Mouse (Mus musculus) c-Kit-positive CD71-negative TER-119-negative erythroid progenitor cells, embryonic 14.5 days (primary cell): Measurements from ENCODE around the gene Rhbg.

Source experiments
- DNase-seq: peaks from one replicate; pipeline ENCODE4 v3.0.0-alpha.2; 2013; ENCODE audit warnings: low read depth

Gene Rhbg

DNA sequence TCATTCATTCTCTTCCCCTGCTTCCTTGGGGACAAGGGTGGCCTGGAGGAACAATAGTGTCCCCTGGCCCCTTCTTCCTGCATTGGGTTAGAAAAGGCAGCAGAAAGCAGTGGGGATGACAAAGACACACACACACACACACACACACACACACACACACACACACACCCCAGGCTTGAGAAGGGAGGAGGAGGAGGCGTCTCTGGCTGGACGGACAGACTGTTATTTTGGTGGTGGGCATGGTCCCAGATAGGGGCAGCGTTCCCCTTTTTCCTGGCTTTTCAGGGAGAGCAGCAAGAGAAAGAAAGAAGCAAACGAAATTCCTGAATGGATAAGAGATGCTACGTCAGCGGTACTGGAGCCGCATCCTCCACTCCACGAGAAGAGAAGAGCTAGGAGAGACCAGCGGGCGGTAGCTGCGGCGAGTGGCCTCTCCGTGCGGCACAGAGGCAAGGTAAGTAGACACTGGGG is 47.6 kb downstream of the Rhbg start:
- no peak for DNase-seq

DNA sequence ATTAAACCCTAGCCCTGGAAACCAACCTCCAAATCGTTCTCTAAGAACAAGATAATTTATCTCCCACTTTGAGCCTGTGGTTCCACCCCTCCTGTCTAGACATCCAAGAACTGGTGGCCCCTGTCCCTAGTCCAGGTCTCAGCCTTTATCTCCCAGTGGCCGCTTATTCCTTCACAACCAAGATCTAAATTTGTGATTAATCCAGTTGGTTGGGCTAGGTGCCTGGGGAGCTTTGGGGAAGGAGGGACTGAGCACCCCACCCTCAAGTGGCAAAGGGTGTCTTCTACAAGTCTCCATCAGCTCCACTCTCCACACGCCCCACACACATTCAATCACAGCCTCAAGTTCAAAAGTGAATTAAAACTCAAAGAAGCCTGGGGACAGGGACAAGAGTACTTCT is 48.0 kb downstream of the Rhbg start:
- DNase-seq: no peak

DNA sequence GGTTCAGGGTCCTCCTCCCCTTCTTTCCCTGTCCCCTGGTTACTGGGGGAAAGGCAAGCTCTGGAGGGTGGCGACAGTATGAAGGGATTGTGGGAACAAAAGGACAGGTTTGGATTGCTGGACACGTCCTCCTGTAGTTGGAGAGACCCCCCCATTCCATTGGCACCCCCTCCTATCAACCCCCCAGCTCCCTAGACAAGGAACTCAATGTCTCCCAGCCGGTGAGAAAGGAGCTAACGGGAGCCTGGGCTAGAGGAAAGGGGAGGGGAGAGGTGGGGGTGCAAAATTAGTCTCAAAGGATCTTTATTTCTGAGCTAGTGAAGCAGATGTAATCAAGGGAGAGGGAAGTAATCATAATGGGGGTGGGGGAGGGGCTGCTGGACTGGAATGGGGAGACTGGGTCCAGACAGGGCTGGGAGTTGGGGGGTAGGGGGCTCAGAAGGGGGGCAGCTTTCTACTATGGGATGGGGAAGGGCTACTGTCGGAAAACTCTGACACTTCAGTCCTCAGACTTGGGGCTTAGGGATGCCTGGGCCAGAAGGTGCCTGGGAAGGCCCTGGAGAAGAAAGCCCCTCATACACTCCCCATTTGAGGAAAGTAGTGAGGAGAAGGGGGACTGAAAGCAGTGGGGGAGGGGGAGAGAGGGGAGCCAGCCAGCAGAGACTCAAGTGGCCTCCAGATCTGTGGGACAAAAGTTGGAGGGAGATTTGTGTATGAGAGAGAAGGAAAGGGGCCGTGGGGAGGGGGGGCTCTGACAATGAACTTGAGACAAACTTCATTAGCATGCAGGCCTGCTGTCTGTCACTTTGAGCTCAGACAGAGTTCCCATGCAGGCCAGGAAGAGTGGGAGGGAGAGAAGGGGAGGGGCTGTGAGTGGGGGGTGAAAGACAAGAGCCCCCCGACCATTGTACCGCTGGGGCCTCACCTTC is 48.7 kb downstream of the Rhbg start:
- no peak for DNase-seq

DNA sequence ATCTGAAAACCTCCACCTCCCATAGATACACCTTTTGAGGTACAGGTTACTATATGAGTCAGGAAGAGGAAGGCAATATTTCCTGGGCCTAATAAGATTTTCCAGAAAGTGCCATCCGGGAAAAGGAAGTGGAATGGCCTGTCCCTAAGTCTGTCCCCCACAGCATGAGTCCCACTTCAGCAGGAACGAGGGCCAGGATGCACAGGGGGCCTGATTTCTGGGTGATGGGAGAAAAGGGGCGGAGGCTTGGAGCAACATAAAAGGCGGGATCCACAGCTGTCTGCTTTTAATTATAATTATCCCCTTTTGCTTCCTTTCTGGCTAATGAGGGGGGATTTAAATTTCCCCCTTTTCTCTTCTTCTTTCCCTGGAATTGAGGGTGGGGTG is 49.3 kb downstream of the Rhbg start:
- no peak for DNase-seq

DNA sequence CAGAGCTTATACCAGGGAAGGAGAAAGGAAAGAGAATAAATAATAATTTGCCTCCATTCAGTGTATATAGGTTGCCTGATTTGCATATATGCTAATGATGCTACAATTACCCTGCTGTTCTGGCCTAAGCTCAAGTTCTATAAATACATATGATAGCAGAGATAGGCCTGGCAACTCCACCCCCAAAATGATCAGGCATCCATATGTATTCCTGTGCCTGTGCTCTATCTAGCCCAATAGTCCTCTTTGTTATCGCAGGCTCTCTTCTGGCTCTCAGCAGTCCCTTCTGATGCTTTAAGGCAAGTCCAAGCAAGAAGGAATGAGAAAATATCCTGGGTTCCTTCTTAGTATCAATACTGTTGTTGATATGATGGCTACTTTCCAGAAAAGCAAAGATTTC is 49.8 kb downstream of the Rhbg start:
- no peak for DNase-seq

DNA sequence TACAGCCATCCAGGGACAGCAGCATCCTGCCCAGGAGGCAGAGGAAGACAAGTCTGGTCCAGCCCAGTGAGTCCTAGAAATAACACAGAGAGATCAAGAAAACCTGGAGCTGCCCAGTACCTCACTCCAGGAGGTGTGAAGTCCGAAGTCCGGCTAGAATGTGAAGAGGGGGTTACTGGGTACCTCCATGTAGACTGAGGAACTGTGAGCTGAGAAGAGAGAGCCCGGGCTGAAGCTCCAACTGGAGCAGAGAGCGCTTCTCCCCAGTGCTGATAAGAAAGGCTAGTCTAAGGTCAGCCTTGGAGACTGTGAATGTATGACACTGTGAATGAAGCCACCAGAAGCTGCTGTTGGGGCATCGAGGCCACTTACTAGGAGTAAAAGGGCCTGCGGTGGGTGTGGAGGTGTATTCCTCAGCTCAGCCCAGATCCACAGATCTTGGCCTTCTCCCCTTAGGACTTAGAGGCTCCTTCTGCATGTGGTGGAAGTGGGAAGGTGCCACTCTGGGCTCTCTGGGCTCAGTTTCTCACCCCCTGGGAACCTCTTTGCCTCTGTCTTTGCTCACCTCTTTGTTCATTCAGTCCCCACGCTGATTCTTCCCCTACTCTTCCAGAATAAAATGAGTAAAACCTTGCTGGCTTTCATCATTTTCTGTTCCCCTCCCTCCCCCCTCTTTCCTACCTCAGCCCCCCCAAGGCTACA is 50.4 kb downstream of the Rhbg start:
- no peak for DNase-seq

DNA sequence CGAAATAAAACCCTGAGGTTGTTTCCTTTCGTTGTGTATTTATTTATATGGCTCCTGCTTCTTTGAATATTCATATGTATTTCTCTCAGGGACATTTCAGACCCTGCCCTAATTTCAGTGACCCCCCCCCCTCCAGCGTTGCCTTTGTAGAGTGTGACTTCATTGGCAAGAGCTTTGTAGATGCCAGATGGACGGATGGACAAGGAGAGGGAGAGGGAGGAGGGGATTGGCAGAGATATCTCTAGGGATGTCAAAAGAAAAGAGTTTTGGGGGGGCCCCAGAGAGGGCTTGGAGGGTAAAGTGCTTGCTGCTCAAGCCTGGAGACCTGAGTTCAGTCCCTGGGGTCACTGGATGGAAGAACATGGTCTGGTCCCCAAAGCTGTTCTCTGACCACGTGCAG is 51.1 kb downstream of the Rhbg start:
- no peak for DNase-seq

DNA sequence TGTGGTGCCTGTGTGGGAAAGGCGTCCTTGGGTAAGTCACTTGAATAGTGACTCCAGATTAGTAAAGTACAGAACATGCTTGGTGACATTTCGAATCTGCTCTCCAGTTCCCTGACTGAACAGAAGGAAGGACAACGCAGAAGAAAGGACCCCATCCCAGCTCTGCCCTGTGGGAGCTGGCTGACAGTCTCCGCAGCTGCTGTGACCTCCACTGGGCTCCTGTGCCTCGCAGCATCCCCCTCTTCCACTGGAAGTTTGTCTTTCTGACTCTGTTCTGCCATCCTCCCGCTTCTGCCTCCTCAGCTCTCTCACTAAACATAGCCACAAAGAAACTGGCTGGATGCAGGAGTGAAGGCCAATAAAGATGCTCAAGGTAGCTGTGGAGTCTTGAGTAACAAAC is 51.5 kb downstream of the Rhbg start:
- DNase-seq: no peak

DNA sequence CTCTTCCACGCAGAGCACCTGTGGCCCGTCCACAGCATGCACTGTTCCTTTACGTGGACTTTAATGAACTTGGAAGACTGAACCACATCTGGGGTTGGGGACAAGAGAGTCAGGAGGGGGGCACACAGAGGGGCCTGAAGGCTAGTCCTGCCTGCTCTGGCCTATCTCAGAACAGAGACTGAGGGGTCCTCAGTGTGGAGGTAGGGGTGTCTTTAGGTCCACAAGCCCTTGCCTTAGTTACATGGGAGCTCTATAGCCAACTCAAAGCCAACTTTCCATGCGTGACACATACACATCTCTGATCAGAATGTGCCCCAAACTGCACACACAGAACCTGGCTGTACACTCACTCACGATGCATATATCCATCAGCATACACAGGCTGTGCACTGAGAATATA is 52.9 kb downstream of the Rhbg start:
- no peak for DNase-seq

DNA sequence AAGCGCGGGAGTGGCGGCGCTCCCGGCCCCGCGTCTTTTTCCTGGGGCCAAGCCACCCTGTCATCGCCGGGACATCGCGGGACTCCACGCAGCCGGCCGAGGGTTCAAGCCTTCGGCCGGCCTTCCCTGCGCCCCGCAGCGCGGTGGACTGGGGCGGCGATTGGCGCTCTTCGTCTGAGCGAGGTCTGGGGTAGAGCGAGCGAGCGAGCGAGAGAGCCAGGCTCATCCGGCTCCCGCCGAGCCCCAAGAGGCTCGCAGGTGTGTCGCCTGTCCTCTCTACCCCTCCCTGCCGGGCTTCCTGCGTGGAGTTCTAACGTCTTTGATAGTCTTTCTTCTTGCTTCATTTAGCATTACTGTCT is 53.6 kb downstream of the Rhbg start:
- no peak for DNase-seq

DNA sequence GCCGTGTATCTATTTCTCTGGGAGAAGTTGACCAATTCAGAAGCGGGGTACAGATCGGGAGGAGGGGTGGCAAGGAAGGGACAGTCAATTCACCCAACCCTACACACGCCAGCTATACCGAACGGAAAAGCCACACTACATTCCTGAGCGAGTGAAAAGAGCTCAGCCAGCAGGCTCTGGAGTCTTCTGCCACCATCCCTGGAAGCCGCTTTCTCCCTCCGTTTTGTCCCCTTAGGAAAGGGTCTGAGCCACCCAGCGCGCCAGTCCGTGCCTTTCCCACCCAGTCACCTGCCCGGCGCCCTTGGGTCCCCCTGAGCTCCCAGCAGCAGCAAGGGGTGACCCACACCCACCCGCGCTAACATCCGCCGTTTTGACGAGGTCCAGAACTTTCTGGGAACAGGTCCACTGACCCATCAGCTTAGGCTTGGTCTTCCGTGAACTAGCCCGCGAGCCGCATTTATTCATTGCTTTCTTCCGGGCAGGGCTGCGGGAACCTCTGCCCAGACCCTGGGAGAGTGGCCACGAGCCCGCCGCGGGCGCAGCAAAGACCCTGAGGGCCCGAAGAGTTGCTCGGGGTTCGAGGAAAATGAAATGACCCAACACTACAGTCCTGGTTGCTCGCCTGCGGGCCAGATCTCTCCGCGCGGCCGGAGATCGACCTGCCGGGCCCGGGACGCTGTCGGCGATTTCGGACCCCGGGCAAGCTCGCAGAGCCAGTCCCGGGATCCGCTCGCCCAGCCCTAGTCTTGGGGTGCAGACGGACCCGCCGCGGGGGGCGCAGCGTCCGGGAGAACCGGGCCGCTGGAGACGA is 54.1 kb downstream of the Rhbg start:
- no peak for DNase-seq

DNA sequence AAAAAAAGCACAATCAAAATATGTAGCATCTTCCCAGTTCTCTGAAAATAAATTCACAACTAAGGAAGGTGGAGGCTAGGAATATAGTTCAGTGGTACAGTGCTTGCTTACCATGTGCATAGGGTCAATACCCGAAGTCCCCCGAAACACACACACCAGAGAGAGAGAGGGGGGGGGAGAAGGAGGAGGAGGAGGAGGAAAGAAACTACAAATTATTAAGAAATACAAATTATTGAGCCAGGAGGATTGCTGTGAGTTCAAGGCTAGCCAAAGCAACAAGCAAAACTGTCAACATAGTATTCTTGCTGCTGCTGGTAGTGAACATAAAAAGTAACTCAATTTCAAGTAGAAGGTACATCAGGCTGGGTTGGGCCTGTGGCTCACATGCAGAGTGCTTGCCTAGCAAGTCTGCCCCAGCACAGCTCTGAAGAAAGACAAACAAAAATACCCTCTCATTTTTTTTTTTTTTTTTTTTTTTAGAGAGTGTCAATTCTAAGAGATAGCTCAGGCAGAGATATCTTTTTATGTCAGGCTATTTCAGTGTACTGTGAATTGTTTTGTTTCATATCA is 54.9 kb downstream of the Rhbg start:
- DNase-seq: no peak

DNA sequence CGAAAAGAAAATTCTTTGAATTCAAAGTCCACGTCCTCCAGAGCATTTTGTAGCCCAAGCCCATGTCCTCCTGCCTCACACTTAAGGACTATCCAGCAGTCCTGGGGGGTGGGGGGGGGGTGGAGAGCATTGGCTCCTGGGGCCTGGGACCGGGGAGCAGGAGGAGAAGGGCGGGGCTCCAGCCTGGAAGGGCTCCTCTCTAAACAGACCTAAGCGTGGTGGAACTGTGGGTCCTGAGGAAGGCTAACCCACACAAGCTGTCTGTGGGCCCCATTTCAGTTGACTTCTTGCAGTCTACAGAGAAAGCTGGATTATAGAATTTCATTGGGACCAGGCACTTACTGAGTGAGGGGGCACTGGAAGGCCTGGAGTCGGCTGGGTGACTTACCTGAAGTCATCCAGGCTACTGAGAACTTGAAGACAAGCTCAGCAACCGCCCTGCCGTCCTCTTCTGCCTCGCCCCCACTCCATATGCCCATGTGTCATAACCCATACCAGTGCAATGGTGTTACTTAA is 55.9 kb downstream of the Rhbg start:
- no peak for DNase-seq

DNA sequence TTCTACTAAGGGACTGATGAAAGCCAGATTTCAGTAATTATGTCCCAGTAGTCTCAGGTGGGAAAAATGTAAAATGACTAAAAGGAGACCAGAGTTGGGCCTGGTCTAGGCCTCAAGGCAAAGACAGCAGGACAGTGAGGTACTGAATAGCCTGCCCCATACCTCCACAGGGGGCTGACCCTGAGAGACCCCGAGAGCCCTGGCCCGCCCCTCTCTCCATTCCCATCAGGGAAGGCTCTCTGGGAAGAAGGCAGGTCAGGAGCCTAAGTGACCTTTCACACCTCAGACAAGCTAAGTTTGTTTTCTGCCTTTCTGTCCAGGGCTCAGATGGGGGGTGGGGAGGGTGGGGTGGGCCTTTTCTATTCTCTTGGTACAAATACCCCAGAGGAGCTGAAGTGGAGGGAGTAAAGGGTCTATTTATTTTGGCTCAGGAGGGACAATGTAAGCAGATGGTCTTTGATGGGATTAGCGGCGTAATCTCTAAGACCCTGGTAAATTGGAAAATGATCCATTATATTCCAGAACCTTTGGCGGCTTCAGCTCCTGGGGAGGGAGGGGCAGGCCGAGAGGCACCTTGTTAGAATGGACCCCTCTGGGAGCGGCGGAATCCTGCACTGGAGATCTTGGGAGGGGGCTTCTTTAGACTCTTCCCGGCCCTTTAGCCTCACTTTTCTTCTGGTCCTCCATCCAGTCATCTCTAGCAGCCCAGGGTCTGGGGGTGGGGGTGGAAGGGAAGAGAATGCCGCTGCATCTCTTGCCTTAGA is 56.6 kb downstream of the Rhbg start:
- no peak for DNase-seq
